Mouse (Mus musculus) midbrain, postnatal 0 days (tissue): Measurements from ENCODE around the gene Tbc1d21. TPM values are rescaled to one million over a fixed set of nuclear protein-coding genes. Genes with fewer than 3 reads are reported as not detected.

ENCODE experiments used
- ATAC-seq: fragments of 200-750 bp; cut with Nextera tagmentation; 2 replicates; pipeline ENCODE4 v1.8.0; 2017; ENCODE audit warnings: moderate number of reproducible peaks, mild to moderate bottlenecking, moderate TSS enrichment, moderate library complexity; ENCODE audit not compliant: low FRiP score
- DNase-seq: peaks from one replicate; pipeline ENCODE4 v3.0.0-alpha.2; 2015; ENCODE audit warnings: low spot score
- H3K27ac ChIP-seq: fragments of 300-500 bp; sonication (generic); 2 replicates; pipeline ENCODE4 v1.5.1; 2014; ENCODE audit warnings: low read depth, mild to moderate bottlenecking, low read length, mixed read lengths
- H3K27me3 ChIP-seq: fragments of 300-500 bp; sonication (generic); 2 replicates; pipeline ENCODE4 v1.6.1; 2014; ENCODE audit warnings: low read length, control low read depth, mixed read lengths; ENCODE audit not compliant: insufficient read depth
- H3K36me3 ChIP-seq: fragments of 300-500 bp; sonication (generic); 2 replicates; pipeline ENCODE4 v1.6.1; 2014; ENCODE audit warnings: low read length, control low read depth, mixed read lengths; ENCODE audit not compliant: insufficient read depth
- H3K4me1 ChIP-seq: fragments of 300-500 bp; sonication (generic); 2 replicates; pipeline ENCODE4 v1.6.1; 2014; ENCODE audit warnings: mild to moderate bottlenecking, control low read depth, antibody characterized with exemption, low read length, mixed read lengths; ENCODE audit not compliant: insufficient read depth
- H3K4me2 ChIP-seq: fragments of 300-500 bp; sonication (generic); 2 replicates; pipeline ENCODE4 v1.6.1; 2014; ENCODE audit warnings: low read depth, mild to moderate bottlenecking, low read length, mixed read lengths; ENCODE audit not compliant: poor library complexity, severe bottlenecking
- H3K4me3 ChIP-seq: fragments of 300-500 bp; sonication (generic); 2 replicates; pipeline ENCODE4 v1.5.1; 2014; ENCODE audit warnings: low read depth, mild to moderate bottlenecking, low read length, moderate library complexity
- H3K9ac ChIP-seq: fragments of 300-500 bp; sonication (generic); replicated peaks from 2 replicates; pipeline ENCODE4 v1.6.1; 2014; ENCODE audit warnings: mild to moderate bottlenecking, low read length, moderate library complexity, mixed read lengths; ENCODE audit not compliant: poor library complexity, severe bottlenecking
- H3K9me3 ChIP-seq: fragments of 300-500 bp; sonication (generic); 2 replicates; pipeline ENCODE4 v1.6.1; 2016; ENCODE audit warnings: low read length, control low read depth
- CTCF ChIP-seq: IDR thresholded peaks from 2 replicates; pipeline ENCODE4 v1.5.1; 2016; ENCODE audit warnings: antibody characterized with exemption, mild to moderate bottlenecking
- WGBS: fragments of 180-500 bp; shearing (Covaris S2); extraction: QIAGEN DNeasy Blood & Tissue Kit; methylation state at CpG from one replicate; pipeline ENCODE4 v1.1.7; 2014; 5-methylcytosine and 5-hydroxymethylcytosine counted together
- polyA plus RNA-seq: library from polyadenylated mRNA; unstranded; fragments of >200 nt; fragmentation: Nextera tagmentation; extraction: Ambion mirVana; gene quantifications from 2 replicates; pipeline ENCODE4 v1.2.1, GENCODE M21; 2015
- total RNA-seq: library from RNA; depleted of rRNA; stranded (reverse); fragments of >200 nt; gene quantifications from 2 replicates; pipeline ENCODE4 v1.2.3, GENCODE M21; 2014

The Tbc1d21 gene
- total and polyA plus RNA-seq, 2 experiments from 2014 or later, result not detected

- DNase-seq, result no peak
- ATAC-seq, result no peak
- Histone ChIP-seq H3K9ac (no peak overlapping the region), H3K4me2 (no peak overlapping the region), H3K9me3 (no peaks in the 10 kb centered on the region), H3K4me1 (no peaks in the 10 kb centered on the region), H3K27me3 (peaks cover 5% of the 10 kb centered on the region; the same call in 1 of the 2 replicates), H3K27ac (no peak overlapping the region), H3K36me3 (no peaks in the 10 kb centered on the region), H3K4me3 (no peak overlapping the region)
- TF ChIP-seq CTCF, result no peak
- WGBS, result 77% methylated on average over 3 of the region's 3 CpGs
These were observed 51.9 kb downstream of the Tbc1d21 start for GRCm38 (mm10) chr9:58318317-58318716.

GRCm38 (mm10) chr9:58317381-58317780 is 52.9 kb downstream of the Tbc1d21 start:
- peaks cover 6% of the 10 kb centered on the region; the same call in 1 of the 2 replicates for H3K4me1 ChIP-seq
- H3K4me3 ChIP-seq, result no peak overlapping the region
- no peaks in the 10 kb centered on the region for H3K36me3 ChIP-seq
- no peaks in the 10 kb centered on the region for H3K9me3 ChIP-seq
- no peak for TF ChIP-seq CTCF
- H3K4me2 ChIP-seq, result no peak overlapping the region
- ATAC-seq (no peak), DNase-seq (no peak)
- H3K9ac ChIP-seq, result no peak overlapping the region
- WGBS, result 66% methylated on average over 3 of the region's 3 CpGs
- peaks cover 11% of the 10 kb centered on the region; the same call in 1 of the 2 replicates for H3K27me3 ChIP-seq
- H3K27ac ChIP-seq, result no peak overlapping the region

- H3K27ac ChIP-seq, result no peak overlapping the region
- TF ChIP-seq CTCF, result no peak
- ATAC-seq (no peak), DNase-seq (no peak)
- no peak overlapping the region for H3K9ac ChIP-seq
- H3K4me2 ChIP-seq, result no peak overlapping the region
- no peaks in the 10 kb centered on the region for H3K36me3 ChIP-seq
- H3K9me3 ChIP-seq, result no peaks in the 10 kb centered on the region
- peaks cover 9% of the 10 kb centered on the region; the same call in 1 of the 2 replicates for H3K4me1 ChIP-seq
- peaks cover 13% of the 10 kb centered on the region for H3K27me3 ChIP-seq
- 70% methylated on average over 7 of the region's 7 CpGs for WGBS
- H3K4me3 ChIP-seq, result no peak overlapping the region
These were observed 53.5 kb downstream of the Tbc1d21 start for GRCm38 (mm10) chr9:58316784-58317183.

- no peak overlapping the region for H3K27ac ChIP-seq
- TF ChIP-seq CTCF, result no peak
- no peak overlapping the region for H3K4me2 ChIP-seq
- ATAC-seq (no peak), DNase-seq (no peak)
- H3K4me1 ChIP-seq, result peaks cover 9% of the 10 kb centered on the region; the same call in 1 of the 2 replicates
- no peak overlapping the region for H3K9ac ChIP-seq
- H3K4me3 ChIP-seq, result no peak overlapping the region
- peaks cover 19% of the 10 kb centered on the region for H3K27me3 ChIP-seq
- 98% methylated on average over 2 of the region's 2 CpGs for WGBS
- H3K36me3 ChIP-seq, result no peaks in the 10 kb centered on the region
- H3K9me3 ChIP-seq, result no peaks in the 10 kb centered on the region
These were observed 54.4 kb downstream of the Tbc1d21 start for GRCm38 (mm10) chr9:58315850-58316249.

- peaks cover 9% of the 10 kb centered on the region; the same call in 1 of the 2 replicates for H3K4me1 ChIP-seq
- 38% methylated on average over 5 of the region's 5 CpGs for WGBS
- DNase-seq, result peak; percentile 75
- H3K27me3 ChIP-seq, result peaks cover 23% of the 10 kb centered on the region
- peak; percentile 12; the same call in 1 of the 2 replicates for ATAC-seq
- no peaks in the 10 kb centered on the region for H3K9me3 ChIP-seq
- TF ChIP-seq CTCF, result no peak
- no peaks in the 10 kb centered on the region for H3K36me3 ChIP-seq
- H3K27ac ChIP-seq, result no peak overlapping the region; the same call in 1 of the 2 replicates
- no peak overlapping the region for H3K4me3 ChIP-seq
- no peak overlapping the region for H3K4me2 ChIP-seq
- H3K9ac ChIP-seq, result no peak overlapping the region
These were observed 55.4 kb downstream of the Tbc1d21 start for GRCm38 (mm10) chr9:58314682-58315360.

- Histone ChIP-seq H3K36me3 (no peaks in the 10 kb centered on the region), H3K4me3 (peak within 1 kb of the TSS; percentile 33), H3K27ac (no peak within 1 kb of the TSS), H3K9me3 (no peaks in the 10 kb centered on the region), H3K27me3 (peaks cover 23% of the 10 kb centered on the region), H3K4me1 (peaks cover 9% of the 10 kb centered on the region), H3K9ac (peak within 1 kb of the TSS; percentile 29), H3K4me2 (peak within 1 kb of the TSS; percentile 42)
- no peak for TF ChIP-seq CTCF
- DNase-seq (peak; percentile 73), ATAC-seq (peak; percentile 27; the same call in 1 of the 2 replicates)
- WGBS, result 2% methylated on average over 21 of the region's 21 CpGs
These were observed 57.3 kb downstream of the Tbc1d21 start, which contains the start of gene Loxl1 for GRCm38 (mm10) chr9:58312944-58313359. TSS of gene Loxl1 (minus strand) at chr9:58313186.
